Mouse (Mus musculus): Measurements from ENCODE around the gene Cpne7.

Gene Cpne7

GRCm38 (mm10) chr8:123117127-123117731 is at the start of gene Cpne7:
Gene Cpne7 (plus strand): TSS chr8:123117374.
- peak; percentile 37 for DNase-seq

GRCm38 (mm10) chr8:123071176-123071575 is 46.0 kb upstream of the Cpne7 start:
- DNase-seq, result no peak

GRCm38 (mm10) chr8:123077213-123077612 is 40.0 kb upstream of the Cpne7 start:
- DNase-seq, result no peak

DNA sequence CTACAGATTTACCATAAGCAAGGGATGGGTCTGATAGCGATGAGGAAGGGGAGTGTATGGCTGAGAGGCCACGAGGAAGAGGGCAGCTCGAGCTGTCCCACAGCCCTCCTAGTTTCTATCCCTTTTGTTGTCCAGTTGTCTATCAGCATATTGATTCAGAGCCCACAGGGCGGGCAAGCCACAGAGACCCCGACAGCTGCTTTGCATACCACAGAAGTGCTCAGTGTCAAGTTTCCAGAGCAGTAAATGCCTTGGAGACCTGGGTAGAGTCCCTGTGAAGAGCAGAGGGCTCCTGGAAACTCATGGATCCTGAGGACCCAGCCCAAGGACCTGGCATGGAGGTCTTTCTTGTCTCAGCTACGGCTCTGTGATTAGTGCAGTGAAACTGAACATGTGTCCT is 34.2 kb upstream of the Cpne7 start:
- no peak for DNase-seq

- DNase-seq, result no peak
These were observed 33.6 kb upstream of the Cpne7 start for GRCm38 (mm10) chr8:123083610-123084009.

- no peak for DNase-seq
These were observed 29.9 kb upstream of the Cpne7 start for GRCm38 (mm10) chr8:123087289-123087688.

- no peak for DNase-seq
These were observed 20.0 kb upstream of the Cpne7 start for GRCm38 (mm10) chr8:123097216-123097615.

- DNase-seq, result peak; percentile 67
These were observed 19.2 kb upstream of the Cpne7 start for GRCm38 (mm10) chr8:123097786-123098584.

DNA sequence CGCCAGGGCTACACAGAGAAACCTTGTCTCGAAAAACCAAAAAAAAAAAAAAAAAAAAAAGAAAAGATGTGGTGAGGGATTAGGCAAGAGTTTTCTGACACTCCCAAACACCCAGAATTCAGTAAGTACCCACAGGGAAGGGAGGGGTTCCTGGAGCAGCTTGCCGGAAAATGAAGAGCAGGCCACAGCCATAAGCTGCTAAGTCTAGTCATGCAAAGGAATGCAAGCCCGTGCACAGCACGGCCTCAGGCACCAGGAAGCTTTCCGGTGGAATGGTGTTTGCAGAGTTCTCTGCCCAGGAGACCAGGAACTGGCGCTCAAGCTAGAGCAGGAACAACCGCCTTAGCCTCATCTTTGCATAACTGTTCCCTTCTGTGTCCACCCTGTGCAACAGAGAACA is 16.9 kb upstream of the Cpne7 start:
- no peak for DNase-seq

DNA sequence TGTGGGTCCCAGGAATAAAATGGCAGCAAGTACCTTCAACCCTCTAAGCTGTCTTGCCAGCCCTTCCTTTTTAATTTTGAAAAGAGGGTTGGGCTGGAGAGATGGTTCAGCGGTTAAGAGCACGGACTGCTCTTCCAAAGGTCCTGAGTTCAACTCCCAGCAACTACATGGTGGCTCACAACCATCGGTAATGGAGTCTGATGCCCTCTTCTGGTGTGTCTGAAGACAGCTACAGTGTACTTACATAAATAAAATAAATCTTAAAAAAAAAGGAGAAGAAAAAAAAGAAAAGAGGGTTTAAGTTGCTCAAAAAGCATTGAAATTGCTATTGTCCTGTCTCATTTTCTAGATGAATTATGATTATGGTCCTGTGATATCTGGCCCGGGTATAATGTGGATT is 15.9 kb upstream of the Cpne7 start:
- no peak for DNase-seq

GRCm38 (mm10) chr8:123101735-123102685 is 15.2 kb upstream of the Cpne7 start, which contains the start of gene Rpl13:
Gene Rpl13 (plus strand): TSS chr8:123102350.
- peak; percentile 95 for DNase-seq

GRCm38 (mm10) chr8:123102855-123103254 is 14.3 kb upstream of the Cpne7 start:
- DNase-seq, result peak; percentile 23

GRCm38 (mm10) chr8:123103285-123103684 is 13.9 kb upstream of the Cpne7 start:
- no peak for DNase-seq

DNA sequence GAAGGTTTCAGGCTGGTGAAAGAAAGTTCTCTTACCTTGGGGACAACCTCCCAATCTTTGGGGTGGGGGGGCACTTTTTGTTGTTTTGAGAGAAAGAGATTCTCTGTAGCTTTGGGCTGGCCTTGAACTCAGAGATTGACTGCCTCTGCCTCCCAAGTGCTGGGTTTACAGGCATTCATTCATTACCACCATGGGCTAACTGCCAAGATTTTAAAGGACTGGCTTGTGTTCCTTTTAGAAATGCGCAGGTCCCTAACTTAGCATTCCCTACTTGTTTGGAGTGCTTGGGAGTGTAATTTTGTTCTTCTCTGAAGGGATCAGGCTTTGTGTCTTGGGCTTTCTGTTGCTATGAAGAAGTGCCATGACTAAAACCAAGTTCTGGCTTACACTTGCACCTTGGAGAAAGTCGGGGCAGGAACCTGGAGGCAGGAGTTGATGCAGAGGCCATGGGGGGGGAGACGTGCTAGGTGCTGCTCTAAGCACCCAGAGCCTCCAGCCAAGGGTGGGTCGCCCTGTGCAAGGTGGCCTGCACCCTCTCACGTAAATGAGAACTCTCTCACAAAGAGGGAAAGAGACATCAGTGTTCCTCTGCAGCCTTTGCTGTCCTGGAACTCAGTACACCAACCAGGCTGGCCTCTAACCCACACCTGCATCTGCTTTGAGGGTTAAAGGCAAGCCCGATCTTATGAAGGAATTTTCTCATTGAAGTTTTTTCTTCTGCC is 13.0 kb upstream of the Cpne7 start:
- no peak for DNase-seq

DNA sequence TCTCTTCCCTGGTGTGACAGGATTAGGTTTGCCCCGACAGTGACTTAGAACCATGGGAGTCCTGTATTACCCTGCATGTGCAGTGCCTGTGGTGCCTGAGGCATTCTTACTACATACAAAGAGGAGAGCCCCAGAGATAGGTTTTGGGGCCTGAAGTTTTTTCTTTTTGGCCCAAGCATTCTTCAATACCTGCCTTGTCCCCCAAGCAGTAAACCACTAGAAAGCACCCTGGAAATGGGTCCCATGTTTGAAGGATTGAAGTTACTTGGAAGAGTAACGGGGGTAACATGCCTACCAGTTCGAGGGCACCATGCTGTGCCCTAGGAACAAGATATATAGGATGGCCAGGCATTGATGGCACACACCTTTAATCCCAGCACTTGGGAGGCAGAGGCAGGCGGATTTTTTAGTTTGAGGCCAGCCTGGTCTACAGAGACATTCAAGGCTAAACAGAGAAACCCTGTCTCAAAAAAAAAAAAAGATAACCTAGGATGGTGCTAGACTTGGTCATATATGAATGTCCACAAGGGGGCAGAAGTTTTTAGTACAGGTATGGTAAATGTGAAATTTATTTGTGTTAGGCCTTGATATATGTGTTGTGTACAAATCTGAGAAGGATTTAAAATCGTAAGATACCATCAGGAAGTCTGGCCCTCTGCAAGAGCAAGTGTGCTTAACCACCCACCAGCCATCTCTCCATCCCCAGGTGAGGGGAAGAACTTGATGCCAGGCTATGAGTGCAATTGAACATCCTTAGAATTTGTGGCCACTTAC is 11.4 kb upstream of the Cpne7 start:
- no peak for DNase-seq

DNA sequence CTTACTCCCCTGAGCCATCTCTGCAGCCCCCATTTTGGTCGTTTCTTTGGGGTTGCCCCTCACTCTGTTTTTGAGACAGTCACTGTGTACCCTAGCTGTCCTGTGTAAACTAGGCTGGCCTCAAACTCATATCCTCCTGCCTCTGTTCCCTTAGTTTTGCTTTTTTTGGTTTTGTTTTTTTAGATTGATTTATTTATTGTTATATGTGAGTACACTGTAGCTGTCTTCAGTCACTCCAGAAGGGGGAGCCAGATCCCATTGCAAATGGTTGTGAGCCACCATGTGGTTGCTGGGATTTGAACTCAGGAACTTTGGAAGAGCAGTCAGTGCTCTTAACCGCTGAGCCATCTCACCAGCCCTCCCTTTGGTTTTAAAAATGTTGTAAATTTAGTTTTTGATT is 10.6 kb upstream of the Cpne7 start:
- peak; percentile 49 for DNase-seq

- no peak for DNase-seq
These were observed 9.2 kb upstream of the Cpne7 start for GRCm38 (mm10) chr8:123108010-123108409.

- DNase-seq, result no peak
These were observed 8.2 kb upstream of the Cpne7 start for GRCm38 (mm10) chr8:123108953-123109352.

GRCm38 (mm10) chr8:123110649-123111048 is 6.5 kb upstream of the Cpne7 start:
- peak; percentile 79 for DNase-seq

- DNase-seq, result no peak
These were observed 4.3 kb upstream of the Cpne7 start for GRCm38 (mm10) chr8:123112892-123113291.

DNA sequence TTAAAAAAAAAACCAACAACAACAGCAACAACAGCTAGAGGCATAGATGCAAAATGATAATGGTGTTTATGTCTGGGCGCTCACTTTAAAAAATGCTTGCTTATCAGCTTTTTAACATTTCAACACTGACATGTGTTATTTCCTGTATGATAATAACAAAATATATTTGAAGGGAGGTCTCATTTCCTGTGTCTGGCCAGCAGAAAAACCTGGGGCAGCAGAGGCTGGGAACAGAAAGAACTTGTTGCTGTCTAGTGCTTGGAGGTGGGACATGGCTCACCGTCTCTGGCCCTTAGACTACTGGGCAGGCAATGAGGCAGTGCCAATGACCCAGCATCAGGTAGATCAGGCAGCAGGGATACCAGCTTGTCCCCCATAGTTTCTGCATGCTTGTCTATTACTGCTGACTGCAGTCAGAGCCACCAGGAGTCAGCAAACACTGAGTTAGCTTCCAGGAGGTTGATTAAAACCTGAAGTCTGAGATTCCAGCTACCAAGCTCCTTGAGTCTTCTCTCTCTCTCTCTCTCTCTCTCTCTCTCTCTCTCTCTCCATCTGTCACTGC is 3.2 kb upstream of the Cpne7 start:
- DNase-seq, result no peak

Data from thymus, postnatal 4 days (tissue).